Mouse (Mus musculus): ENCODE measurements around the gene Tmem231. TPM values are rescaled to one million over a fixed set of nuclear protein-coding genes. Genes with fewer than 3 reads are reported as not detected.
"Not testable (repeated sequence)": the region's sequence is repeated elsewhere in the genome, so short reads cannot be mapped to it uniquely, and the experiment has no call there.

Tmem231 gene
- polyA plus RNA-seq, 1 experiment, result 0.33 TPM

- no peaks in the 10 kb centered on the region for H3K27me3 ChIP-seq (ENCODE audit: control insufficient read depth)
- no peak for TF ChIP-seq GATA1 (IDR thresholded peaks at IDR 0.05; ENCODE audit: low read length)
- no peak for TF ChIP-seq TAL1 (IDR thresholded peaks at IDR 0.05; ENCODE audit: low read length)
- H3K36me3 ChIP-seq (ENCODE audit: control insufficient read depth), result peaks cover 34% of the 10 kb centered on the region
- peak overlapping the region; percentile 90 for H3K4me3 ChIP-seq (replicated peaks)
- peaks cover 48% of the 10 kb centered on the region for H3K4me1 ChIP-seq (ENCODE audit: control insufficient read depth)
- H3K9me3 ChIP-seq (ENCODE audit: control insufficient read depth, low read length), result no peaks in the 10 kb centered on the region
Measured at GRCm38 (mm10) chr8:111939516-111940142, 5.9 kb upstream of the Tmem231 start.

- not testable (repeated sequence) for H3K27me3 ChIP-seq (ENCODE audit: control insufficient read depth); H3K4me3 ChIP-seq (replicated peaks); H3K9me3 ChIP-seq (ENCODE audit: control insufficient read depth, low read length)
- Histone ChIP-seq H3K4me1 (ENCODE audit: control insufficient read depth) (peaks cover 53% of the 10 kb centered on the region), H3K36me3 (ENCODE audit: control insufficient read depth) (peaks cover 21% of the 10 kb centered on the region)
Measured at GRCm38 (mm10) chr8:111938076-111938985, 4.7 kb upstream of the Tmem231 start.

- Histone ChIP-seq H3K9me3 (ENCODE audit: control insufficient read depth, low read length) (no peaks in the 10 kb centered on the region), H3K4me1 (ENCODE audit: control insufficient read depth) (peaks cover 57% of the 10 kb centered on the region), H3K4me3 (replicated peaks) (no peak overlapping the region), H3K27me3 (ENCODE audit: control insufficient read depth) (no peaks in the 10 kb centered on the region), H3K36me3 (ENCODE audit: control insufficient read depth) (peaks cover 10% of the 10 kb centered on the region)
- TF ChIP-seq GATA1 (IDR thresholded peaks at IDR 0.05; ENCODE audit: low read length) (no peak), TAL1 (IDR thresholded peaks at IDR 0.05; ENCODE audit: low read length) (no peak)
Measured at GRCm38 (mm10) chr8:111937184-111937583, 3.5 kb upstream of the Tmem231 start.

- TF ChIP-seq GATA1 (IDR thresholded peaks at IDR 0.05; ENCODE audit: low read length), result no peak
- Histone ChIP-seq H3K27me3 (ENCODE audit: control insufficient read depth) (no peaks in the 10 kb centered on the region), H3K4me3 (replicated peaks) (peak overlapping the region; percentile 83), H3K9me3 (ENCODE audit: control insufficient read depth, low read length) (no peaks in the 10 kb centered on the region), H3K4me1 (ENCODE audit: control insufficient read depth) (peaks cover 63% of the 10 kb centered on the region), H3K36me3 (ENCODE audit: control insufficient read depth) (peaks cover 8% of the 10 kb centered on the region)
Measured at GRCm38 (mm10) chr8:111934201-111934600, 520 bp upstream of the Tmem231 start.

- Histone ChIP-seq H3K9me3 (ENCODE audit: control insufficient read depth, low read length) (no peaks in the 10 kb centered on the region), H3K27me3 (ENCODE audit: control insufficient read depth) (no peaks in the 10 kb centered on the region), H3K4me1 (ENCODE audit: control insufficient read depth) (peaks cover 67% of the 10 kb centered on the region), H3K36me3 (ENCODE audit: control insufficient read depth) (peaks cover 12% of the 10 kb centered on the region), H3K4me3 (replicated peaks) (peak overlapping the region; percentile 83)
- TF ChIP-seq TAL1 (IDR thresholded peaks at IDR 0.05; ENCODE audit: low read length) (no peak), GATA1 (IDR thresholded peaks at IDR 0.05; ENCODE audit: low read length) (no peak)
Measured at GRCm38 (mm10) chr8:111932580-111933336, 923 bp downstream of the Tmem231 start.

GRCm38 (mm10) chr8:111931721-111932120 is 2.0 kb downstream of the Tmem231 start:
- TF ChIP-seq GATA1 (IDR thresholded peaks at IDR 0.05; ENCODE audit: low read length) (no peak), TAL1 (IDR thresholded peaks at IDR 0.05; ENCODE audit: low read length) (no peak)
- Histone ChIP-seq H3K4me3 (replicated peaks) (no peak overlapping the region), H3K4me1 (ENCODE audit: control insufficient read depth) (peaks cover 75% of the 10 kb centered on the region), H3K9me3 (ENCODE audit: control insufficient read depth, low read length) (no peaks in the 10 kb centered on the region), H3K27me3 (ENCODE audit: control insufficient read depth) (no peaks in the 10 kb centered on the region), H3K36me3 (ENCODE audit: control insufficient read depth) (peaks cover 12% of the 10 kb centered on the region)

- H3K4me1 ChIP-seq (ENCODE audit: control insufficient read depth), result peaks cover 86% of the 10 kb centered on the region
- peak; percentile 69 for TF ChIP-seq TAL1 (IDR thresholded peaks at IDR 0.05; ENCODE audit: low read length)
- peak; percentile 77 for TF ChIP-seq GATA1 (IDR thresholded peaks at IDR 0.05; ENCODE audit: low read length)
- H3K27me3 ChIP-seq (ENCODE audit: control insufficient read depth), result no peaks in the 10 kb centered on the region
- H3K4me3 ChIP-seq (replicated peaks), result peak overlapping the region; percentile 57
- peaks cover 12% of the 10 kb centered on the region for H3K36me3 ChIP-seq (ENCODE audit: control insufficient read depth)
- no peaks in the 10 kb centered on the region for H3K9me3 ChIP-seq (ENCODE audit: control insufficient read depth, low read length)
Measured at GRCm38 (mm10) chr8:111929648-111930344, 3.9 kb downstream of the Tmem231 start.

- Histone ChIP-seq H3K4me3 (replicated peaks) (no peak overlapping the region), H3K36me3 (ENCODE audit: control insufficient read depth) (peaks cover 3% of the 10 kb centered on the region), H3K27me3 (ENCODE audit: control insufficient read depth) (no peaks in the 10 kb centered on the region), H3K9me3 (ENCODE audit: control insufficient read depth, low read length) (no peaks in the 10 kb centered on the region), H3K4me1 (ENCODE audit: control insufficient read depth) (peaks cover 56% of the 10 kb centered on the region)
- TF ChIP-seq GATA1 (IDR thresholded peaks at IDR 0.05; ENCODE audit: low read length) (no peak), TAL1 (IDR thresholded peaks at IDR 0.05; ENCODE audit: low read length) (no peak)
Measured at GRCm38 (mm10) chr8:111924976-111925375, 8.7 kb downstream of the Tmem231 start.

All from erythroblast, embryonic 14.5 days (primary cell).